Mouse (Mus musculus) heart, embryonic 15.5 days (tissue): Measurements from ENCODE around the gene Prkn. TPM values are rescaled to one million over a fixed set of nuclear protein-coding genes. Genes with fewer than 3 reads are reported as not detected.

Source experiments
- ATAC-seq: fragments of 200-750 bp; cut with Nextera tagmentation; replicated peaks from 2 replicates; pipeline ENCODE4 v1.8.0; 2017; ENCODE audit warnings: low read depth, moderate TSS enrichment; ENCODE audit not compliant: insufficient number of reproducible peaks, insufficient read depth, low FRiP score
- H3K27ac ChIP-seq: fragments of 300-500 bp; sonication (generic); 2 replicates; pipeline ENCODE4 v1.5.1; 2015; ENCODE audit warnings: mild to moderate bottlenecking, inconsistent platforms
- H3K27me3 ChIP-seq: fragments of 300-500 bp; sonication (generic); 2 replicates; pipeline ENCODE4 v1.6.1; 2015; ENCODE audit warnings: inconsistent platforms
- H3K36me3 ChIP-seq: fragments of 300-500 bp; sonication (generic); 2 replicates; pipeline ENCODE4 v1.6.1; 2015; ENCODE audit warnings: mild to moderate bottlenecking, inconsistent platforms
- H3K4me1 ChIP-seq: fragments of 300-500 bp; sonication (generic); replicated peaks from 2 replicates; pipeline ENCODE4 v1.6.1; 2015; ENCODE audit warnings: inconsistent platforms
- H3K4me2 ChIP-seq: fragments of 300-500 bp; sonication (generic); 2 replicates; pipeline ENCODE4 v1.6.1; 2015; ENCODE audit warnings: inconsistent platforms, mild to moderate bottlenecking, moderate library complexity
- H3K4me3 ChIP-seq: fragments of 300-500 bp; sonication (generic); 2 replicates; pipeline ENCODE4 v1.5.1; 2015; ENCODE audit warnings: mild to moderate bottlenecking, inconsistent platforms
- H3K9ac ChIP-seq: fragments of 300-500 bp; sonication (generic); 2 replicates; pipeline ENCODE4 v1.6.1; 2015; ENCODE audit warnings: mild to moderate bottlenecking, inconsistent platforms
- H3K9me3 ChIP-seq: fragments of 300-500 bp; sonication (generic); replicated peaks from 2 replicates; pipeline ENCODE4 v1.6.1; 2016; ENCODE audit warnings: inconsistent platforms
- WGBS: fragments of 180-500 bp; shearing (Covaris S2); methylation state at CpG from one replicate; pipeline ENCODE4 v1.1.7; 2015; ENCODE audit warnings: mixed read lengths; 5-methylcytosine and 5-hydroxymethylcytosine counted together
- polyA plus RNA-seq: library from polyadenylated mRNA; unstranded; fragments of >200 nt; fragmentation: Nextera tagmentation; extraction: Ambion mirVana; gene quantifications from 2 replicates; pipeline ENCODE4 v1.2.1, GENCODE M21; 2015

Prkn gene
- polyA plus RNA-seq, 1 experiment from 2014 or later, result 2.1 TPM

DNA sequence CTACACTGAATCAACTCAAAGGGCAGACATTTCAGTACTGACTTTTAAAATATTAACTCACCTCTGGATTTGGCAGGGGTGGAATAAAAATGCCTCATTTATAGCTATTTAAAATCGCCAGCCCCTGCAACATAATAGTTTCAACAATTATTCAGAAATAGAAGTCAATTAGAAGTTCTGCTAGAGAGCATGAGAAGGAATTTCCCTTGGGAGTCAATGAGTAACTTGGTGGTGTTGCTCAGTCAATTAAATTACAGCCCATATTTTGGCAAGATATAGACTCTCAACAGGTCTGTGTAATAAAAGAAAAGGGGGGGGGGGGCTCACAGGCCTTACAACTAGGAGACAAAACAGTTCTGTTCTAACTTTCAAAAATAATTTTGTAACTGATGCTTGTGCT, 821.7 kb downstream of the Prkn start:
- Histone ChIP-seq H3K9ac (no peak overlapping the region), H3K27me3 (peaks cover 4% of the 10 kb centered on the region; the same call in 1 of the 2 replicates), H3K36me3 (no peaks in the 10 kb centered on the region), H3K4me2 (no peak overlapping the region), H3K27ac (no peak overlapping the region), H3K9me3 (no peaks in the 10 kb centered on the region), H3K4me1 (no peaks in the 10 kb centered on the region), H3K4me3 (no peak overlapping the region)
- no peak for ATAC-seq
- WGBS, result 70% methylated on average over 1 of the region's 1 CpGs

- WGBS, result 79% methylated on average over 7 of the region's 7 CpGs
- Histone ChIP-seq H3K9ac (no peak overlapping the region), H3K4me3 (no peak overlapping the region), H3K27me3 (peaks cover 4% of the 10 kb centered on the region; the same call in 1 of the 2 replicates), H3K4me2 (no peak overlapping the region), H3K27ac (no peak overlapping the region), H3K9me3 (no peaks in the 10 kb centered on the region), H3K4me1 (no peaks in the 10 kb centered on the region), H3K36me3 (no peaks in the 10 kb centered on the region)
- ATAC-seq, result no peak
These were observed 823.3 kb downstream of the Prkn start for GRCm38 (mm10) chr17:11663437-11663836.

DNA sequence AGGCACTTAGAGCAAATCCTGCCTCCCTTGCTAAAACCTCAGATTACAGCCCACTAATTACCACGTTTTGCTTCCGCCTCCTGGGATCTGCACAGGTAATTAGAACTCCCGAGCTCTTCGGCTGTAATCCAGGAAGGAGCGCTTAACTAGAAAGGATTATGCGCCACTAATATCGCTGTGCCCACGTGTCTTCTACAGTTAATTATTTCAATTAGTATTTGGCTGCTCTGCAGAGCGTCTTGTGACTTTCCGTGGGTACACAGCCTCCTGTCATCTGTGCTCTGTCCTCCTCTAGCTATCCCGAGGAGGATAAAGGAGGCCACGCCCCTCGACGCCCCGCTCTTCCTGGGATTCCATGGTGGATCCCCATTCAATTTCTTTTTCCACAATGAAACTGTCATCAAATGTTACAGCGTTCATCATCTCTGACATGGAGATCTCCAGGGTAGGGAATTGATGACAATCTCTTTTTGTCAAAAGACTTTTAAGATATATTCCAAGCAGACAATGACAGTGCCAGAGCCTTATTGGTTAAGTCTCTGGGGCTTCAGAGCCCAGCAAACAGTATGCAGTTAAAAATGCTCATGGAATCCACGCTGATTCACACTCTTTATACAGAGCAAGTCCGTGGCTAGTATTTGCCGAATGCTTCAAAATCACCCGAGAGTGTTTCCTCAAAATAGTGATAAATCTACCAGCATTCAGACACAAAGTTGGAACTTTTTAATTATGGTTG, 824.6 kb downstream of the Prkn start:
- WGBS, result 37% methylated on average over 20 of the region's 20 CpGs
- peak overlapping the region; percentile 18; the same call in 1 of the 2 replicates for H3K4me3 ChIP-seq

DNA sequence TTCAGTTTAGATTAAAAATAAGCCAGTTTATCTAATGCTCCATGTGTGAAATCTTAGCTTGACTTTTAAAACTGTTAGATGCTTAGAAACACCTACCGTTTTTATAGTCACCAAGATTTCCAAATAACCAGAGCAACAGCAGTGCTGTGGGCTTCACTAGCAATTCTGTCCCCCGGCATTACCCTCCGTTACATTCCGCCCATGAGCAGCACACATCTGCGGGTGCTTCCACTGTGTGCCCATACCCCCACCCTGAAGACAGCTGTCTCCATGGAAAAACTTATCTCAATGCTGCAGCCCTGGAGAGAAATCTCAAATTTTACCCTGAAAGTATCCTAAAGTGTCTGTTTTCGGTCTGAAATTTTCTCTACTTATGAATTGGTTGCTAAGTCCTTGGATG, 839.5 kb downstream of the Prkn start:
- no peaks in the 10 kb centered on the region for H3K36me3 ChIP-seq
- no peaks in the 10 kb centered on the region for H3K9me3 ChIP-seq
- ATAC-seq, result no peak
- H3K4me3 ChIP-seq, result no peak overlapping the region
- no peak overlapping the region for H3K27ac ChIP-seq
- H3K4me2 ChIP-seq, result no peak overlapping the region
- H3K27me3 ChIP-seq, result 0 out of 2 replicates have a peak, but pooled peaks cover 4% of the 10 kb centered on the region
- 89% methylated on average over 6 of the region's 6 CpGs for WGBS
- H3K4me1 ChIP-seq, result no peaks in the 10 kb centered on the region
- no peak overlapping the region for H3K9ac ChIP-seq

More for the DNA sequence above, 824.6 kb downstream of the Prkn start:
- H3K9me3 ChIP-seq, result no peaks in the 10 kb centered on the region
- H3K9ac ChIP-seq, result no peak overlapping the region
- H3K4me2 ChIP-seq, result peak overlapping the region; percentile 37
- H3K27ac ChIP-seq, result no peak overlapping the region
- peaks cover 4% of the 10 kb centered on the region; the same call in 1 of the 2 replicates for H3K27me3 ChIP-seq
- no peaks in the 10 kb centered on the region for H3K36me3 ChIP-seq
- no peaks in the 10 kb centered on the region for H3K4me1 ChIP-seq
- ATAC-seq, result no peak

DNA sequence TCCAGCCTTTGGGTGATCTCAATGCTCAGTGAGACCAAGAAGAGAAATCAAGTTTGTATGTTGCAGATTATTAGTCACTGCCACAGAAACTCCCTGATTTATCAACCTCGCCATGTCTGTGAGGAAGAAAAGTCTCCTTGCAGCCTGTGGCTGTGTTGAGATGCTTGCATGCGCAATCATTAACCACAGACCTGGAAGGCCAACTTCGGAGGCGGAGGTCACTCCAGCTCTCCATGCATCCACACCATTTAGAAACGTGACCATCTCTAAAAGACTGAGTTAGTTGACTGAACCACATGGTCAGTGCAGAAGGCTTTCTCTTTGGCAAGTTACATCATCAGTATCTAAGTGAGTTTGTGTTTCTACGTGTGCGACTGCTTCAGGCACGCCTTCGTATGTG, 840.3 kb downstream of the Prkn start:
- 0 out of 2 replicates have a peak, but pooled peaks cover 4% of the 10 kb centered on the region for H3K27me3 ChIP-seq
- no peak overlapping the region for H3K4me3 ChIP-seq
- no peak overlapping the region for H3K4me2 ChIP-seq
- H3K9ac ChIP-seq, result no peak overlapping the region
- H3K9me3 ChIP-seq, result no peaks in the 10 kb centered on the region
- WGBS, result 78% methylated on average over 9 of the region's 9 CpGs
- H3K27ac ChIP-seq, result no peak overlapping the region
- H3K4me1 ChIP-seq, result no peaks in the 10 kb centered on the region
- H3K36me3 ChIP-seq, result no peaks in the 10 kb centered on the region
- no peak for ATAC-seq

GRCm38 (mm10) chr17:11681825-11682372, 841.7 kb downstream of the Prkn start:
- H3K27me3 ChIP-seq, result 0 out of 2 replicates have a peak, but pooled peaks cover 4% of the 10 kb centered on the region
- 59% methylated on average over 11 of the region's 11 CpGs for WGBS
- H3K4me2 ChIP-seq, result no peak overlapping the region
- no peak overlapping the region for H3K9ac ChIP-seq
- H3K4me3 ChIP-seq, result no peak overlapping the region
- no peaks in the 10 kb centered on the region for H3K36me3 ChIP-seq
- no peak for ATAC-seq
- no peak overlapping the region for H3K27ac ChIP-seq
- H3K4me1 ChIP-seq, result no peaks in the 10 kb centered on the region
- no peaks in the 10 kb centered on the region for H3K9me3 ChIP-seq

- Histone ChIP-seq H3K9me3 (no peaks in the 10 kb centered on the region), H3K4me3 (no peak overlapping the region), H3K27me3 (no peaks in the 10 kb centered on the region), H3K4me2 (no peak overlapping the region), H3K27ac (no peak overlapping the region), H3K4me1 (no peaks in the 10 kb centered on the region), H3K9ac (no peak overlapping the region), H3K36me3 (no peaks in the 10 kb centered on the region)
- no peak for ATAC-seq
- 72% methylated on average over 4 of the region's 4 CpGs for WGBS
These were observed 864.8 kb downstream of the Prkn start for GRCm38 (mm10) chr17:11705005-11705404.

GRCm38 (mm10) chr17:11705761-11706160, 865.6 kb downstream of the Prkn start:
- no peak for ATAC-seq
- H3K36me3 ChIP-seq, result no peaks in the 10 kb centered on the region
- H3K27ac ChIP-seq, result no peak overlapping the region
- WGBS, result 79% methylated on average over 9 of the region's 9 CpGs
- no peak overlapping the region for H3K9ac ChIP-seq
- H3K4me1 ChIP-seq, result no peaks in the 10 kb centered on the region
- no peaks in the 10 kb centered on the region for H3K9me3 ChIP-seq
- no peaks in the 10 kb centered on the region for H3K27me3 ChIP-seq
- no peak overlapping the region for H3K4me3 ChIP-seq
- no peak overlapping the region for H3K4me2 ChIP-seq

- no peak overlapping the region for H3K9ac ChIP-seq
- H3K4me2 ChIP-seq, result no peak overlapping the region
- H3K36me3 ChIP-seq, result no peaks in the 10 kb centered on the region
- H3K27ac ChIP-seq, result no peak overlapping the region
- no peak overlapping the region for H3K4me3 ChIP-seq
- no peaks in the 10 kb centered on the region for H3K9me3 ChIP-seq
- 56% methylated on average over 4 of the region's 4 CpGs for WGBS
- no peak for ATAC-seq
- no peaks in the 10 kb centered on the region for H3K27me3 ChIP-seq
- H3K4me1 ChIP-seq, result no peaks in the 10 kb centered on the region
These were observed 871.9 kb downstream of the Prkn start for GRCm38 (mm10) chr17:11712066-11712465.

GRCm38 (mm10) chr17:11719801-11720200, 879.6 kb downstream of the Prkn start:
- no peak overlapping the region for H3K4me3 ChIP-seq
- H3K27me3 ChIP-seq, result no peaks in the 10 kb centered on the region
- no peaks in the 10 kb centered on the region for H3K4me1 ChIP-seq
- H3K27ac ChIP-seq, result no peak overlapping the region
- no peak for ATAC-seq
- no peaks in the 10 kb centered on the region for H3K36me3 ChIP-seq
- H3K9me3 ChIP-seq, result no peaks in the 10 kb centered on the region
- WGBS, result 77% methylated on average over 6 of the region's 6 CpGs
- H3K9ac ChIP-seq, result no peak overlapping the region
- no peak overlapping the region for H3K4me2 ChIP-seq

- Histone ChIP-seq H3K27me3 (no peaks in the 10 kb centered on the region), H3K27ac (no peak overlapping the region), H3K9me3 (no peaks in the 10 kb centered on the region), H3K9ac (no peak overlapping the region), H3K4me1 (no peaks in the 10 kb centered on the region), H3K4me2 (no peak overlapping the region), H3K4me3 (no peak overlapping the region), H3K36me3 (no peaks in the 10 kb centered on the region)
- ATAC-seq, result no peak
- WGBS, result 70% methylated on average over 5 of the region's 5 CpGs
These were observed 881.7 kb downstream of the Prkn start for GRCm38 (mm10) chr17:11721906-11722305.

DNA sequence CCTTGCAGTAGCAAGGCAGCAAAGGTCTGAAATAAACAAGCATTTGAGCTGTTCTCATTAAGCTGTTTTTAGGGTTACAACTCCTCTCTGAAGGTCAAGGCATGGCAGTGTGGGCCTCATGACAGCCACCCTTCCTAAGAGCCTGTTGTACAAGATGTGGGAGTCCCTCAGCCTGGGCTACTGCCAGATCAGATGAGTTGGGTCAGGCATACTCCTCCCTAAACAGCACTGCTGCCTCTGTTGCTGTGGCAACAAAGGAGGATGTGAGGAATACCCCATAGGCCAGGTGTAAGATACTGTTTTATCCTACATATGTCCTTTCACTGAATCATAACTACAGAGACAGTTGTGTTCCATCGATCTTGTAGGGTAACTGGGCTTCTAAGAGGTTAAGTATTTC, 882.3 kb downstream of the Prkn start:
- Histone ChIP-seq H3K27ac (no peak overlapping the region), H3K27me3 (no peaks in the 10 kb centered on the region), H3K9me3 (no peaks in the 10 kb centered on the region), H3K4me1 (no peaks in the 10 kb centered on the region), H3K36me3 (no peaks in the 10 kb centered on the region), H3K4me2 (no peak overlapping the region), H3K9ac (no peak overlapping the region), H3K4me3 (no peak overlapping the region)
- ATAC-seq, result no peak
- 92% methylated on average over 1 of the region's 1 CpGs for WGBS
